Mouse (Mus musculus) 3134 (cell line): ENCODE measurements at regions not wholly inside any gene's neighbourhood (a gene's known extent, or its start where the extent isn't known, plus 50 kb on each side); places are given as distances from the start of the nearest gene placed in this dataset.

Experiments used
- DNase-seq: peaks from one replicate; pipeline ENCODE4 v3.0.0-alpha.2; 2011; ENCODE audit warnings: low spot score; ENCODE audit not compliant: insufficient read length; ENCODE audit errors: extremely low read depth

GRCm38 (mm10) chr6:116998948-116999682 is 169.2 kb upstream of the Cxcl12 start:
- DNase-seq, result no peak

GRCm38 (mm10) chr6:116999940-117000339 is 168.4 kb upstream of the Cxcl12 start:
- no peak for DNase-seq

GRCm38 (mm10) chr6:117000951-117001725 is 167.2 kb upstream of the Cxcl12 start:
- no peak for DNase-seq

GRCm38 (mm10) chr6:117012621-117013020 is 155.7 kb upstream of the Cxcl12 start:
- DNase-seq, result no peak

- no peak for DNase-seq
Measured at GRCm38 (mm10) chr6:117015461-117015860, 152.9 kb upstream of the Cxcl12 start.

- no peak for DNase-seq
Measured at GRCm38 (mm10) chr6:117021851-117022250, 146.5 kb upstream of the Cxcl12 start.

- no peak for DNase-seq
Measured at GRCm38 (mm10) chr6:117032042-117032746, 136.1 kb upstream of the Cxcl12 start.

GRCm38 (mm10) chr6:117043744-117044143 is 124.6 kb upstream of the Cxcl12 start:
- DNase-seq, result no peak

GRCm38 (mm10) chr6:117049459-117050010 is 118.8 kb upstream of the Cxcl12 start:
- DNase-seq, result no peak

GRCm38 (mm10) chr6:117060688-117061087 is 107.6 kb upstream of the Cxcl12 start:
- no peak for DNase-seq

GRCm38 (mm10) chr6:117067541-117068305 is 100.6 kb upstream of the Cxcl12 start:
- DNase-seq, result no peak

- no peak for DNase-seq
Measured at GRCm38 (mm10) chr6:117071311-117071710, 97.0 kb upstream of the Cxcl12 start.

- no peak for DNase-seq
Measured at GRCm38 (mm10) chr6:117071857-117072256, 96.5 kb upstream of the Cxcl12 start.

- DNase-seq, result no peak
Measured at GRCm38 (mm10) chr6:117079500-117079899, 88.8 kb upstream of the Cxcl12 start.

GRCm38 (mm10) chr6:117080973-117081372 is 87.4 kb upstream of the Cxcl12 start:
- DNase-seq, result no peak

GRCm38 (mm10) chr6:117084211-117084610 is 84.1 kb upstream of the Cxcl12 start:
- DNase-seq, result no peak

GRCm38 (mm10) chr6:117084833-117085500 is 83.4 kb upstream of the Cxcl12 start:
- DNase-seq, result no peak

GRCm38 (mm10) chr6:117094742-117095141 is 73.6 kb upstream of the Cxcl12 start:
- DNase-seq, result no peak

GRCm38 (mm10) chr6:117099871-117100270 is 68.5 kb upstream of the Cxcl12 start:
- no peak for DNase-seq

- DNase-seq, result no peak
Measured at GRCm38 (mm10) chr6:117102693-117103092, 65.6 kb upstream of the Cxcl12 start.
